Mouse (Mus musculus) liver, embryonic 14.5 days (tissue): ENCODE results near the gene Cwc27. TPM values are rescaled to one million over a fixed set of nuclear protein-coding genes. Genes with fewer than 3 reads are reported as not detected.

Source experiments
- ATAC-seq: fragments of 200-750 bp; cut with Nextera tagmentation; 2 replicates; pipeline ENCODE4 v1.8.0; 2017; ENCODE audit warnings: moderate number of reproducible peaks, mild to moderate bottlenecking, moderate library complexity; ENCODE audit not compliant: insufficient read depth
- DNase-seq, 3 experiments: peaks; one replicate each; pipeline ENCODE4 v3.0.0-alpha.2; 2012 to 2013; ENCODE audit warnings: low read depth in 3 of 3, low spot score in 3 of 3
- H3K27ac ChIP-seq: fragments of 300-500 bp; sonication (generic); 2 replicates; pipeline ENCODE4 v1.5.1; 2014; ENCODE audit warnings: moderate library complexity, mild to moderate bottlenecking, control low read depth, inconsistent platforms
- H3K27me3 ChIP-seq: fragments of 300-500 bp; sonication (generic); 2 replicates; pipeline ENCODE4 v1.6.1; 2014; ENCODE audit warnings: mild to moderate bottlenecking, low read length, moderate library complexity; ENCODE audit not compliant: control insufficient read depth, insufficient read depth
- H3K36me3 ChIP-seq: fragments of 300-500 bp; sonication (generic); replicated peaks from 2 replicates; pipeline ENCODE4 v1.6.1; 2014; ENCODE audit warnings: low read depth; ENCODE audit not compliant: control insufficient read depth, insufficient read depth
- H3K4me1 ChIP-seq, 2 experiments: fragments of 200-500 bp in 1 of 2; fragments of 300-500 bp in 1 of 2; sonication (generic) in 1 of 2; replicated peaks; 2 replicates each; pipeline ENCODE4 v1.6.1; 2012 to 2014; ENCODE audit warnings: antibody characterized with exemption in 1 of 2, inconsistent platforms in 1 of 2, low read length in 1 of 2; ENCODE audit not compliant: control insufficient read depth in 2 of 2, insufficient read depth in 2 of 2
- H3K4me2 ChIP-seq: fragments of 300-500 bp; sonication (generic); 2 replicates; pipeline ENCODE4 v1.6.1; 2014; ENCODE audit warnings: low read depth, mild to moderate bottlenecking, control low read depth, moderate library complexity
- H3K4me3 ChIP-seq, 2 experiments: fragments of 200-500 bp in 1 of 2; fragments of 300-500 bp in 1 of 2; sonication (generic) in 1 of 2; 2 replicates each; pipeline ENCODE4 v1.5.1; 2012 to 2014; ENCODE audit warnings: low read depth in 2 of 2, low read length in 2 of 2, mild to moderate bottlenecking in 2 of 2, control low read depth in 1 of 2, inconsistent platforms in 1 of 2, moderate library complexity in 1 of 2; ENCODE audit not compliant: insufficient read depth in 1 of 2
- H3K9ac ChIP-seq: fragments of 300-500 bp; sonication (generic); replicated peaks from 2 replicates; pipeline ENCODE4 v1.6.1; 2014; ENCODE audit warnings: mild to moderate bottlenecking, control low read depth, moderate library complexity
- H3K9me3 ChIP-seq: fragments of 300-500 bp; sonication (generic); 2 replicates; pipeline ENCODE4 v1.6.1; 2016; ENCODE audit warnings: low read length, mixed read lengths; ENCODE audit not compliant: control insufficient read depth
- CTCF ChIP-seq: IDR thresholded peaks from 2 replicates; pipeline ENCODE4 v1.5.1; 2016; ENCODE audit warnings: antibody characterized with exemption, low read depth, control low read depth
- EP300 ChIP-seq: IDR thresholded peaks from 2 replicates; pipeline ENCODE4 v1.6.1; 2016; ENCODE audit warnings: antibody characterized with exemption, low read depth
- WGBS: fragments of 180-500 bp; shearing (Covaris S2); extraction: QIAGEN DNeasy Blood & Tissue Kit; methylation state at CpG from one replicate; pipeline ENCODE4 v1.1.7; 2014; ENCODE audit not compliant: insufficient replicate concordance; 5-methylcytosine and 5-hydroxymethylcytosine counted together
- polyA plus RNA-seq, 2 experiments: library from polyadenylated mRNA; depleted of rRNA in 1 of 2; stranded (reverse) in 1 of 2; unstranded in 1 of 2; fragments of >200 nt; fragmentation: Nextera tagmentation in 1 of 2; extraction: Ambion mirVana in 1 of 2; gene quantifications; 2 replicates each; pipeline versions ENCODE4 v1.2.1 to v1.2.3; 2012 to 2014

The Cwc27 gene
- polyA plus RNA-seq, 2 experiments, result 4.9 to 7.8 TPM

DNA sequence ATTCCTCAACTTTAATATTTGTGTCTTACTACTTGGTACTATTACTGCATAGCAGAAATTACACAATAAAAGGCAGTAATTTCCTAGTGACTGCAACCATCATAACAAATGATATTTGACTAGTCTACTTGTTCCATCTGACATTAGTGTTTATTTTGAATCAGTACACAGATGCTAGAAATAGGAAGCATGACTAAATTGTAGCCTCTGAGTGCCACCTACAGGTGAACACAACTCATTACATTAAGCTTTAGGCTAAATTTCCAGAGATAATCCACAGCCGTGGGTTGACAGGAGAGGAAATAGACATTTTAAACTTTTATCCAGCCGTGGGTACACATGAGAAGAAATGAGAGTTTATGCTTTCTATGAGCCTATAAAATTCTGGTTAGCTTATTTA, 27.3 kb downstream of the Cwc27 start:
- Histone ChIP-seq H3K4me2 (no peak overlapping the region), H3K4me3 (no peak overlapping the region), H3K27ac (no peak overlapping the region), H3K9ac (no peak overlapping the region), H3K9me3 (no peaks in the 10 kb centered on the region), H3K36me3 (no peaks in the 10 kb centered on the region), H3K4me1 (no peaks in the 10 kb centered on the region), H3K27me3 (no peaks in the 10 kb centered on the region)
- TF ChIP-seq CTCF (peak; percentile 56), EP300 (no peak)
- peak in 2 of 3 experiments; percentile 13 to 15 for DNase-seq
- 5% methylated on average over 2 of the region's 2 CpGs for WGBS
- ATAC-seq, result no peak

DNA sequence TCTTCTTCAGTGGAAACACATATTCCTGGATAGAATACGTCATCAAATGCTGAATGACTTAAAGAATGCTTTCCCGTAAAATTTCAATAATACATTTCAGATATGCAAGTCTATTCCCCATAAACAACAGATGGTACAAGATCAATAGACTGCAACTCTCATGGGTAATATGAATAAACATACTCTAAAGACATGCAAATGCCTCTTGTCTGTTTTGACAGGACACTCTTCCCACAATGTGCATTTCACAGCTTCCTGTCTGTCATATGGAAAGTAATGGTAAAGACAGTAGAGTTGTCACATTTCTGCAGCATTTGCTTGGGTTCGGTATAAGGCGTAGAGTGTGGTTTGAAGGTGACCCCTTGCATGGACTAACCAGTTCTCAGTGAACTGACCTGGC, 29.7 kb downstream of the Cwc27 start:
- DNase-seq (no peak), ATAC-seq (no peak)
- TF ChIP-seq CTCF (no peak), EP300 (no peak)
- no peak overlapping the region for H3K4me3 ChIP-seq
- H3K36me3 ChIP-seq, result peaks cover 4% of the 10 kb centered on the region
- H3K27ac ChIP-seq, result no peak overlapping the region
- H3K9me3 ChIP-seq, result no peaks in the 10 kb centered on the region
- H3K4me2 ChIP-seq, result no peak overlapping the region
- no peaks in the 10 kb centered on the region for H3K27me3 ChIP-seq
- H3K4me1 ChIP-seq, result no peaks in the 10 kb centered on the region
- 76% methylated on average over 4 of the region's 4 CpGs for WGBS
- no peak overlapping the region for H3K9ac ChIP-seq

DNA sequence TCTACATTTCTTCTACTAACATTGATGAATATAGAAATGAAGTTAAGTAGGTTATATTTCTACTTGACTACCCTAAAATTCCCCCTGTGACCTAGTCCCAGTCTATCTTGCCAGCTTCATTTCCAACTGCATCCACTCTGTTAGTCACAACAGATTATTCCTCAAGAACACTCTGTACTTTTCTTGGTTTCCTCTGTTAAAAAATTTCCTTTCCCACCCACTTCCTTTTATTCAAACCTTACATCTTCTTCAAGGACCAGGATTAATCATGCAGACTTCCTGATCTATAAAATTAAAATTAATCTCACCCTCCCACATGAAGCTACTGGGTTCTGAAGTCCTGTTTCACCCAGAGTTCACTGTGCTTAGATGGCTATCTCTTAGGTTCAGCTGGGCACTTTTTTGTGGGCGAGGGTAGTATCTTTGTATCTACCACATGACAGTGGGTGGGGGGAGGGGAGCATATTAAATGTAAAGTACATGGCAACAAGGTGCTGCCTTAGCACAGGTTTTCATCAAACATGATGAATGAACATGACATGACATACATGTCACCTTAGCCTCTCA, 37.8 kb downstream of the Cwc27 start:
- no peak overlapping the region for H3K27ac ChIP-seq
- DNase-seq (no peak), ATAC-seq (no peak)
- 14% methylated on average over 1 of the region's 1 CpGs for WGBS
- no peak overlapping the region for H3K4me2 ChIP-seq
- H3K36me3 ChIP-seq, result peaks cover 3% of the 10 kb centered on the region
- H3K9me3 ChIP-seq, result no peaks in the 10 kb centered on the region
- no peak overlapping the region for H3K4me3 ChIP-seq
- H3K27me3 ChIP-seq, result no peaks in the 10 kb centered on the region
- no peak for TF ChIP-seq CTCF
- TF ChIP-seq EP300, result no peak
- H3K4me1 ChIP-seq, result no peaks in the 10 kb centered on the region
- no peak overlapping the region for H3K9ac ChIP-seq

DNA sequence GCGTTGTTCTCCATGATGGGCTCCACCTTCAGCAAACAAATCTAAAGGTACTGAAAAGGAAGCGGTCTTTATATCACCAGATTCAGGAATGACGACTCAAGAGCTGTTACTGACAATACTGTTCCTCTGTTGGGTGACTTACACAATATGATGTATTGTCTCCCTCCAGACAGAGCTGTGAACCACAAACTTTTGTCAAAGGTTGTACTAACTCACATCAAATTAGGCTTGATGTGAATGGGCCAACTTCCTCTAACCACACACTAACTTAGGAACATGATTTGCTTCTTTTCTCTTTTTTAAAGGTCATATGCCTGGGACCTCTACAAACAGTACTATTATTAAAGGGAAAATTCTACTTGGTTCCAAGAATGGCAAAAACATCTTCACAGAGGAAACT, 53.7 kb downstream of the Cwc27 start:
- H3K4me3 ChIP-seq, result no peak overlapping the region
- no peaks in the 10 kb centered on the region for H3K36me3 ChIP-seq
- H3K27me3 ChIP-seq, result no peaks in the 10 kb centered on the region
- no peaks in the 10 kb centered on the region for H3K9me3 ChIP-seq
- no peak overlapping the region for H3K4me2 ChIP-seq
- no peak overlapping the region for H3K9ac ChIP-seq
- H3K27ac ChIP-seq, result no peak overlapping the region
- WGBS, result 71% methylated on average over 3 of the region's 3 CpGs
- no peak for DNase-seq
- no peak for ATAC-seq
- TF ChIP-seq EP300, result no peak
- TF ChIP-seq CTCF, result no peak
- no peaks in the 10 kb centered on the region for H3K4me1 ChIP-seq

GRCm38 (mm10) chr13:104762401-104762800, 54.5 kb downstream of the Cwc27 start:
- no peak overlapping the region for H3K4me2 ChIP-seq
- H3K4me3 ChIP-seq, result no peak overlapping the region
- TF ChIP-seq EP300 (no peak), CTCF (no peak)
- no peaks in the 10 kb centered on the region for H3K4me1 ChIP-seq
- no peak overlapping the region for H3K27ac ChIP-seq
- ATAC-seq, result no peak
- H3K9me3 ChIP-seq, result no peaks in the 10 kb centered on the region
- no peak for DNase-seq
- WGBS, result 75% methylated on average over 4 of the region's 4 CpGs
- H3K9ac ChIP-seq, result no peak overlapping the region
- H3K36me3 ChIP-seq, result no peaks in the 10 kb centered on the region
- no peaks in the 10 kb centered on the region for H3K27me3 ChIP-seq
